In genomic region chr1:75318736-75319135, GRCm38 (mm10) we compare ENCODE assay signal across 14 mouse cellular contexts. TPM values are rescaled to one million over a fixed set of nuclear protein-coding genes. Genes with fewer than 3 reads are reported as not detected.
"Had no signal": no experiment of that assay in that cellular context is flagged by ENCODE, and none has a peak within 500 bp of the region (broad histone marks: within the 10 kb centered on the region; RNA-seq: fewer than 3 reads in every experiment).

No protein-coding gene starts in this region.

- H3K9me3 ChIP-seq: kidney, embryonic 15.5 days; limb, embryonic 15.5 days; lung, embryonic 15.5 days; midbrain, embryonic 12.5 days; neural tube, embryonic 13.5 days; stomach, embryonic 15.5 days had no signal

- H3K27ac ChIP-seq: stomach, embryonic 15.5 days had no signal

- H3K9ac ChIP-seq: limb, embryonic 15.5 days; midbrain, embryonic 12.5 days; stomach, embryonic 15.5 days had no signal

- DNase-seq: kidney, adult 2 months; kidney, postnatal 25 days; layer of hippocampus, adult 9-11 months; layer of hippocampus, postnatal 36 days; retina, postnatal 1 day; thymus, postnatal 25 days had no signal

- H3K27me3 ChIP-seq: kidney, embryonic 15.5 days; limb, embryonic 15.5 days; lung, embryonic 15.5 days; midbrain, embryonic 12.5 days; neural tube, embryonic 13.5 days; stomach, embryonic 15.5 days had no signal

RNA-seq across cellular contexts. Expression of gene Resp18, which starts 40.5 kb away (rescaled TPM):
- polyA plus RNA-seq: limb, embryonic 11.5 days; spleen, adult 2 months had no signal
